Mouse (Mus musculus) CH12.LX (cell line): ENCODE measurements around the gene Pla2g5. TPM values are rescaled to one million over a fixed set of nuclear protein-coding genes. Genes with fewer than 3 reads are reported as not detected.
"Not testable (repeated sequence)": the region's sequence is repeated elsewhere in the genome, so short reads cannot be mapped to it uniquely, and the experiment has no call there.

Experiments used
- DNase-seq: peaks from one replicate; pipeline ENCODE4 v3.0.0-alpha.2; 2013; ENCODE audit errors: extremely low read depth
- H3K27ac ChIP-seq: 2 replicates; pipeline ENCODE4 v1.5.1; 2012; ENCODE audit warnings: low read depth, mild to moderate bottlenecking, control low read depth, moderate library complexity; ENCODE audit not compliant: insufficient read depth
- H3K27me3 ChIP-seq: replicated peaks from 2 replicates; pipeline ENCODE3; 2012; ENCODE audit warnings: inconsistent platforms
- H3K36me3 ChIP-seq, 2 experiments: replicated peaks in 1 of 2; 2 replicates each; pipeline versions ENCODE3 to v1.6.1; 2012; ENCODE audit warnings: inconsistent platforms in 1 of 2, low read length in 1 of 2, mild to moderate bottlenecking in 1 of 2, mixed read lengths in 1 of 2, moderate library complexity in 1 of 2; ENCODE audit not compliant: control insufficient read depth in 1 of 2, insufficient read depth in 1 of 2
- H3K4me1 ChIP-seq, 2 experiments: 2 replicates each; pipeline ENCODE4 v1.6.1; 2012; ENCODE audit warnings: inconsistent platforms in 1 of 2, moderate library complexity in 1 of 2; ENCODE audit not compliant: insufficient read depth in 2 of 2, control insufficient read depth in 1 of 2
- H3K4me2 ChIP-seq: 2 replicates; pipeline ENCODE4 v1.6.1; 2012; ENCODE audit warnings: low read depth, mild to moderate bottlenecking, control low read depth; ENCODE audit not compliant: poor library complexity, insufficient read depth, severe bottlenecking
- H3K4me3 ChIP-seq, 3 experiments: fragments of 150-350 bp in 1 of 3; sonication (generic) in 1 of 3; replicated peaks in 1 of 3; 2 replicates each; pipeline versions ENCODE3 to v1.5.1; 2011 to 2012; ENCODE audit warnings: low read depth in 2 of 3, low read length in 2 of 3, mild to moderate bottlenecking in 2 of 3, moderate library complexity in 2 of 3, control low read depth in 1 of 3, improper control_type of control experiment in 1 of 3, inconsistent platforms in 1 of 3, mixed read lengths in 1 of 3; ENCODE audit not compliant: poor library complexity in 1 of 3
- H3K79me2 ChIP-seq: replicated peaks from 2 replicates; pipeline ENCODE4 v1.6.1; 2012; ENCODE audit warnings: mild to moderate bottlenecking, moderate library complexity; ENCODE audit not compliant: control insufficient read depth, poor library complexity, insufficient read depth, severe bottlenecking; ENCODE audit errors: extremely low read depth
- H3K9ac ChIP-seq: 2 replicates; pipeline ENCODE4 v1.6.1; 2012; ENCODE audit warnings: low read depth, mild to moderate bottlenecking, control low read depth, moderate library complexity; ENCODE audit not compliant: insufficient read depth
- H3K9me3 ChIP-seq: replicated peaks from 2 replicates; pipeline ENCODE3; 2012; ENCODE audit warnings: low read length, inconsistent platforms, mixed read lengths
- CHD2 ChIP-seq: IDR thresholded peaks from 2 replicates; pipeline ENCODE4 v1.6.1; 2011; ENCODE audit warnings: low read length, improper control_type of control experiment
- CTCF ChIP-seq, 2 experiments: IDR thresholded peaks in 1 of 2; conservative IDR thresholded peaks in 1 of 2; 2 replicates each; pipeline ENCODE4 v1.5.1; 2011 to 2012; ENCODE audit warnings: low read depth in 2 of 2, low read length in 2 of 2, improper control_type of control experiment in 1 of 2, inconsistent platforms in 1 of 2, mild to moderate bottlenecking in 1 of 2, moderate library complexity in 1 of 2
- E2F4 ChIP-seq: IDR thresholded peaks from 2 replicates; pipeline ENCODE4 v1.6.1; 2011; ENCODE audit warnings: low read depth, low read length, improper control_type of control experiment; ENCODE audit not compliant: insufficient replicate concordance
- EP300 ChIP-seq: IDR thresholded peaks from 2 replicates; pipeline ENCODE4 v1.6.1; 2011; ENCODE audit warnings: low read length, improper control_type of control experiment
- ETS1 ChIP-seq: conservative IDR thresholded peaks from 2 replicates; pipeline ENCODE4 v1.6.1; 2012; ENCODE audit warnings: low read depth, mild to moderate bottlenecking, inconsistent platforms, low read length, improper control_type of control experiment, moderate library complexity
- JUN ChIP-seq: IDR thresholded peaks from 2 replicates; pipeline ENCODE4 v1.6.1; 2011; ENCODE audit warnings: low read depth, mild to moderate bottlenecking, low read length, improper control_type of control experiment, moderate library complexity; ENCODE audit not compliant: insufficient read depth
- MAX ChIP-seq: IDR thresholded peaks from 2 replicates; pipeline ENCODE4 v1.6.1; 2011; ENCODE audit warnings: low read length, improper control_type of control experiment
- MAZ ChIP-seq: IDR thresholded peaks from 2 replicates; pipeline ENCODE4 v1.6.1; 2012; ENCODE audit warnings: low read depth, mild to moderate bottlenecking, inconsistent platforms, low read length, improper control_type of control experiment, moderate library complexity
- MXI1 ChIP-seq: IDR thresholded peaks from 2 replicates; pipeline ENCODE4 v1.6.1; 2011; ENCODE audit warnings: mild to moderate bottlenecking, low read depth, low read length, improper control_type of control experiment
- MYC ChIP-seq: IDR thresholded peaks from 2 replicates; pipeline ENCODE4 v1.6.1; 2011; ENCODE audit warnings: low read depth, mild to moderate bottlenecking, improper control_type of control experiment, low read length
- NELFE ChIP-seq: IDR thresholded peaks from 2 replicates; pipeline ENCODE4 v1.6.1; 2011; ENCODE audit warnings: low read depth, low read length, improper control_type of control experiment
- NRF1 ChIP-seq: IDR thresholded peaks from 2 replicates; pipeline ENCODE4 v1.6.1; 2014; ENCODE audit warnings: low read depth, mild to moderate bottlenecking, inconsistent platforms, low read length, improper control_type of control experiment, moderate library complexity
- PAX5 ChIP-seq: IDR thresholded peaks from 2 replicates; pipeline ENCODE4 v1.6.1; 2012; ENCODE audit warnings: low read length, inconsistent platforms, mixed read lengths
- POLR2AphosphoS2 ChIP-seq: IDR thresholded peaks from 2 replicates; pipeline ENCODE4 v1.6.1; 2011; ENCODE audit warnings: low read depth, low read length, improper control_type of control experiment
- RCOR1 ChIP-seq: conservative IDR thresholded peaks from 2 replicates; pipeline ENCODE4 v1.6.1; 2012; ENCODE audit warnings: low read depth, mild to moderate bottlenecking, inconsistent platforms, low read length, improper control_type of control experiment
- TCF12 ChIP-seq: IDR thresholded peaks from 2 replicates; pipeline ENCODE4 v1.6.1; 2014; ENCODE audit warnings: low read depth, mild to moderate bottlenecking, inconsistent platforms, low read length, improper control_type of control experiment
- USF1 ChIP-seq: IDR thresholded peaks from 2 replicates; pipeline ENCODE4 v1.6.1; 2014; ENCODE audit warnings: low read depth, mild to moderate bottlenecking, inconsistent platforms, low read length, improper control_type of control experiment
- ZNF384 ChIP-seq: IDR thresholded peaks from 2 replicates; pipeline ENCODE4 v1.6.1; 2012; ENCODE audit warnings: low read depth, low read length, improper control_type of control experiment, inconsistent platforms
- dilution Hi-C: fragments of 300-500 bp; cut with MboI; formaldehyde crosslinking; loops from 2 replicates; pipeline ENCODE4 v1.14.3; 2020; ENCODE audit warnings: low sequenced_read_pairs; ENCODE audit not compliant: extremely low pct_unique_long_range_greater_than_20kb, extremely low pct_ligation_motif_present
- in situ Hi-C: fragments of 300-500 bp; cut with MboI; formaldehyde crosslinking; loops from 3 replicates; pipeline ENCODE4 v1.14.3; 2019; ENCODE audit warnings: low sequenced_read_pairs, low pct_ligation_motif_present, low pct_unique_long_range_greater_than_20kb, mixed read lengths
- polyA plus RNA-seq: library from polyadenylated mRNA; unstranded; fragments of >175 nt; gene quantifications from 2 replicates; pipeline ENCODE4 v1.2.1, GENCODE M21; 2012; ENCODE audit warnings: low read depth; ENCODE audit not compliant: insufficient read length
- total RNA-seq, 2 experiments: library from RNA; depleted of rRNA; stranded (reverse); fragments of 300-350 nt in 1 of 2; fragments of >200 nt in 1 of 2; gene quantifications; 2 replicates each; pipeline ENCODE4 v1.2.3; 2012 to 2014

The Pla2g5 gene
- total RNA-seq (2012; rRNA removed) (0.29 and 0.68 TPM in 2 replicates), total RNA-seq (2014; rRNA removed) (not detected in 2 replicates), polyA plus RNA-seq (0.25 and 0.53 TPM in 2 replicates)

DNA sequence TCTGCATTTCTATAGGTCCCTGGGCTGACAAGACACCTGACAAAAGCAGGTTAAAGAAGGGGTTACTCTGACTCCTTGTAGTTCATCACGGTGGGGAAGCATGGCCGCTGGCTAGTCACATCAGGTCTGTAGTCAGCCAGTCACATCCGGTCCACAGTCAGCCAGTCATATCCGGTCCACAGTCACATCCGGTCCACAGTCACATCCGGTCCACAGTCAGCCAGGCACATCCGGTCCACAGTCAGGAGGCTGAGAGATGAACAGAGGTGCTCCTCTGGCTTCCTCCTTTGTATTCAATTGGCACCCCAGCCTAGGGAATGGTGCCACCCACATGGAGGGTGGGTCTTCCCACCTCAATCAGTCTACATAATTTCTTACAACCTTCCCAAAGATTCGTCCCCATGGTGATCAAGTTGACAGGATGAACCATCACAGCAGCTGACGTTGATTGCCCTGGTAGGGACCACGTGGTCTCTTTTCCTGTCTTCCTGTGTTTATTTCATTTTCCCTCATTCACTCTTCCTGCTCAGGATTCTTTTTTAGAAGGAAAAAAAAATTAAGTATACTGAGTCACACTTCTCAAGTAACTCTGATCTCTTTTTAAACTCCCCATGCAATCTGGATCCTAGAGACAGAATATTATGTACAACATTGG, at the start of gene Pla2g5:
Gene Pla2g5, minus strand, starts transcription at position 139 of the 655 bp plus-strand sequence.
- TF ChIP-seq CTCF (conservative IDR thresholded peaks at IDR 0.05 in 1 of 2, IDR thresholded peaks at IDR 0.05 in 1 of 2; ENCODE audit: low read depth in 2 of 2, low read length in 2 of 2) (no peak), MAX (no peak), PAX5 (no peak), MYC (no peak), EP300 (no peak), ETS1 (no peak)
- Histone ChIP-seq H3K4me1 (peaks cover 4 to 5% of the 10 kb centered on the region in 2 experiments; a peak in 3 of 4 replicates), H3K27me3 (peaks cover 90% of the 10 kb centered on the region), H3K9ac (no peak within 1 kb of the TSS), H3K36me3 (no peaks in the 10 kb centered on the region), H3K27ac (no peak within 1 kb of the TSS), H3K79me2 (no peaks in the 10 kb centered on the region), H3K9me3 (no peaks in the 10 kb centered on the region), H3K4me3 (no peak within 1 kb of the TSS), H3K4me2 (no peak within 1 kb of the TSS)
- dilution Hi-C loops (no loop called here), in situ Hi-C loops (no loop called here)
- DNase-seq, result no peak

GRCm38 (mm10) chr4:138905624-138906337, 42.5 kb upstream of the Pla2g5 start:
- Histone ChIP-seq H3K4me3 (no peak overlapping the region), H3K36me3 (peaks cover 37 to 82% of the 10 kb centered on the region in 2 experiments), H3K4me2 (no peak overlapping the region), H3K4me1 (no peaks in the 10 kb centered on the region), H3K27me3 (no peaks in the 10 kb centered on the region), H3K9me3 (no peaks in the 10 kb centered on the region), H3K9ac (no peak overlapping the region), H3K79me2 (no peaks in the 10 kb centered on the region), H3K27ac (no peak overlapping the region)
- TF ChIP-seq ZNF384 (no peak), NELFE (no peak)
- dilution Hi-C loops, result no loop called here
- DNase-seq, result no peak
- in situ Hi-C loops, result no loop called here

- Histone ChIP-seq H3K4me3 (no peak overlapping the region), H3K4me1 (no peaks in the 10 kb centered on the region)
- dilution Hi-C loops, result no loop called here
- TF ChIP-seq MYC (no peak), USF1 (no peak), E2F4 (no peak), CHD2 (no peak), PAX5 (no peak), MXI1 (no peak), TCF12 (no peak), MAZ (no peak), MAX (no peak), POLR2AphosphoS2 (no peak), RCOR1 (no peak), NRF1 (no peak), ZNF384 (no peak), JUN (no peak)
- TF ChIP-seq, all 38 proteins: peak for 0
- H3K27me3 ChIP-seq, result no peaks in the 10 kb centered on the region
- H3K79me2 ChIP-seq, result no peaks in the 10 kb centered on the region
- H3K36me3 ChIP-seq, result peaks cover 37 to 84% of the 10 kb centered on the region in 2 experiments
- H3K9ac ChIP-seq, result no peak overlapping the region
- H3K27ac ChIP-seq, result no peak overlapping the region
- in situ Hi-C loops, result no loop called here
- no peak for DNase-seq
- H3K4me2 ChIP-seq, result no peak overlapping the region
- H3K9me3 ChIP-seq, result no peaks in the 10 kb centered on the region
Measured at GRCm38 (mm10) chr4:138899361-138899760, 36.1 kb upstream of the Pla2g5 start.

GRCm38 (mm10) chr4:138893789-138894188, 30.5 kb upstream of the Pla2g5 start:
- H3K27me3 ChIP-seq, H3K4me3 ChIP-seq, DNase-seq, H3K9me3 ChIP-seq, H3K4me2 ChIP-seq, H3K4me1 ChIP-seq, dilution Hi-C loops, H3K79me2 ChIP-seq, H3K27ac ChIP-seq, H3K9ac ChIP-seq, in situ Hi-C loops: not testable (repeated sequence)
- peaks cover 16 to 65% of the 10 kb centered on the region in 2 experiments for H3K36me3 ChIP-seq
